Mouse (Mus musculus) hindbrain, embryonic 11.5 days (tissue): ENCODE results near the gene St6gal1. TPM values are rescaled to one million over a fixed set of nuclear protein-coding genes. Genes with fewer than 3 reads are reported as not detected.

Experiments used
- ATAC-seq: fragments of 200-750 bp; cut with Nextera tagmentation; 2 replicates; pipeline ENCODE4 v1.8.0; 2017; ENCODE audit warnings: mild to moderate bottlenecking, moderate TSS enrichment, moderate library complexity; ENCODE audit not compliant: low FRiP score
- DNase-seq: peaks from one replicate; pipeline ENCODE4 v3.0.0-alpha.2; 2015; ENCODE audit warnings: low spot score
- H3K27ac ChIP-seq: fragments of 300-500 bp; sonication (generic); 2 replicates; pipeline ENCODE4 v1.5.1; 2014; ENCODE audit warnings: mild to moderate bottlenecking, low read depth, low read length
- H3K27me3 ChIP-seq: fragments of 300-500 bp; sonication (generic); 2 replicates; pipeline ENCODE4 v1.6.1; 2014; ENCODE audit warnings: mild to moderate bottlenecking, low read length, moderate library complexity, mixed read lengths; ENCODE audit not compliant: control insufficient read depth, insufficient read depth
- H3K36me3 ChIP-seq: fragments of 300-500 bp; sonication (generic); 2 replicates; pipeline ENCODE4 v1.6.1; 2014; ENCODE audit warnings: mild to moderate bottlenecking, low read length, moderate library complexity, mixed read lengths; ENCODE audit not compliant: control insufficient read depth, insufficient read depth
- H3K4me1 ChIP-seq: fragments of 300-500 bp; sonication (generic); replicated peaks from 2 replicates; pipeline ENCODE4 v1.6.1; 2014; ENCODE audit warnings: low read length, mixed read lengths; ENCODE audit not compliant: control insufficient read depth, insufficient read depth
- H3K4me2 ChIP-seq: fragments of 300-500 bp; sonication (generic); replicated peaks from 2 replicates; pipeline ENCODE4 v1.6.1; 2014; ENCODE audit warnings: mild to moderate bottlenecking, low read depth, low read length
- H3K4me3 ChIP-seq: fragments of 300-500 bp; sonication (generic); 2 replicates; pipeline ENCODE4 v1.5.1; 2014; ENCODE audit warnings: low read depth, low read length
- H3K9ac ChIP-seq: fragments of 300-500 bp; sonication (generic); 2 replicates; pipeline ENCODE4 v1.6.1; 2014; ENCODE audit warnings: low read depth, low read length
- H3K9me3 ChIP-seq: fragments of 300-500 bp; sonication (generic); 2 replicates; pipeline ENCODE4 v1.6.1; 2016; ENCODE audit warnings: low read length; ENCODE audit not compliant: control insufficient read depth
- WGBS: fragments of 180-500 bp; shearing (Covaris S2); extraction: QIAGEN DNeasy Blood & Tissue Kit; methylation state at CpG from one replicate; pipeline ENCODE4 v1.1.7; 2014; 5-methylcytosine and 5-hydroxymethylcytosine counted together
- polyA plus RNA-seq: library from polyadenylated mRNA; unstranded; fragments of >200 nt; fragmentation: Nextera tagmentation; extraction: Ambion mirVana; gene quantifications from 2 replicates; pipeline ENCODE4 v1.2.1, GENCODE M21; 2014

Gene St6gal1
- polyA plus RNA-seq, 1 experiment from 2014 or later, result 32.7 TPM

- Histone ChIP-seq H3K4me1 (no peaks in the 10 kb centered on the region), H3K4me2 (no peak overlapping the region), H3K27me3 (no peaks in the 10 kb centered on the region), H3K4me3 (no peak overlapping the region), H3K9ac (no peak overlapping the region), H3K36me3 (no peaks in the 10 kb centered on the region), H3K9me3 (no peaks in the 10 kb centered on the region), H3K27ac (no peak overlapping the region)
- WGBS, result 83% methylated on average over 2 of the region's 2 CpGs
- DNase-seq, result no peak
- no peak for ATAC-seq
Measured at GRCm38 (mm10) chr16:23372340-23372739, 147.8 kb downstream of the St6gal1 start.

GRCm38 (mm10) chr16:23374068-23374467 lies 149.5 kb downstream of the St6gal1 start:
- no peak for ATAC-seq
- Histone ChIP-seq H3K27me3 (no peaks in the 10 kb centered on the region), H3K4me3 (no peak overlapping the region), H3K4me1 (no peaks in the 10 kb centered on the region), H3K9ac (no peak overlapping the region), H3K27ac (no peak overlapping the region), H3K9me3 (no peaks in the 10 kb centered on the region), H3K36me3 (no peaks in the 10 kb centered on the region), H3K4me2 (no peak overlapping the region)
- 87% methylated on average over 4 of the region's 4 CpGs for WGBS
- no peak for DNase-seq

- whole genome bisulfite sequencing, result 83% methylated on average over 5 of the region's 5 CpGs
- DNase-seq, result no peak
Measured at GRCm38 (mm10) chr16:23374938-23375337, 150.4 kb downstream of the St6gal1 start.

GRCm38 (mm10) chr16:23376189-23376588 lies 151.6 kb downstream of the St6gal1 start:
- H3K4me1 ChIP-seq, result no peaks in the 10 kb centered on the region
- no peaks in the 10 kb centered on the region for H3K36me3 ChIP-seq
- no peak overlapping the region for H3K27ac ChIP-seq
- no peak for ATAC-seq
- H3K27me3 ChIP-seq, result no peaks in the 10 kb centered on the region
- no peak for DNase-seq
- H3K9ac ChIP-seq, result no peak overlapping the region
- 73% methylated on average over 10 of the region's 10 CpGs for WGBS
- no peaks in the 10 kb centered on the region for H3K9me3 ChIP-seq
- no peak overlapping the region for H3K4me3 ChIP-seq
- H3K4me2 ChIP-seq, result no peak overlapping the region

More at GRCm38 (mm10) chr16:23374938-23375337, 150.4 kb downstream of the St6gal1 start:
- H3K4me1 ChIP-seq, result no peaks in the 10 kb centered on the region
- no peak overlapping the region for H3K4me2 ChIP-seq
- H3K4me3 ChIP-seq, result no peak overlapping the region
- ATAC-seq, result no peak
- no peak overlapping the region for H3K27ac ChIP-seq
- no peaks in the 10 kb centered on the region for H3K36me3 ChIP-seq
- no peaks in the 10 kb centered on the region for H3K27me3 ChIP-seq
- H3K9ac ChIP-seq, result no peak overlapping the region
- no peaks in the 10 kb centered on the region for H3K9me3 ChIP-seq

GRCm38 (mm10) chr16:23379536-23380230 lies 155.1 kb downstream of the St6gal1 start:
- Histone ChIP-seq H3K4me3 (no peak overlapping the region), H3K36me3 (no peaks in the 10 kb centered on the region), H3K9me3 (no peaks in the 10 kb centered on the region), H3K4me1 (no peaks in the 10 kb centered on the region), H3K27me3 (no peaks in the 10 kb centered on the region), H3K27ac (no peak overlapping the region), H3K4me2 (no peak overlapping the region), H3K9ac (no peak overlapping the region)
- ATAC-seq (no peak), DNase-seq (no peak)
- 78% methylated on average over 3 of the region's 3 CpGs for WGBS

GRCm38 (mm10) chr16:23384304-23384703 lies 159.8 kb downstream of the St6gal1 start:
- no peaks in the 10 kb centered on the region for H3K27me3 ChIP-seq
- DNase-seq, result no peak
- H3K4me3 ChIP-seq, result no peak overlapping the region
- ATAC-seq, result no peak
- no peak overlapping the region for H3K4me2 ChIP-seq
- no peaks in the 10 kb centered on the region for H3K9me3 ChIP-seq
- no peak overlapping the region for H3K9ac ChIP-seq
- no peaks in the 10 kb centered on the region for H3K36me3 ChIP-seq
- no peak overlapping the region for H3K27ac ChIP-seq
- no peaks in the 10 kb centered on the region for H3K4me1 ChIP-seq

- no peak for DNase-seq
- Histone ChIP-seq H3K27me3 (no peaks in the 10 kb centered on the region), H3K9ac (no peak overlapping the region), H3K4me2 (no peak overlapping the region), H3K4me3 (no peak overlapping the region), H3K27ac (no peak overlapping the region), H3K9me3 (no peaks in the 10 kb centered on the region), H3K36me3 (no peaks in the 10 kb centered on the region), H3K4me1 (no peaks in the 10 kb centered on the region)
- WGBS, result 92% methylated on average over 5 of the region's 5 CpGs
- no peak for ATAC-seq
Measured at GRCm38 (mm10) chr16:23397931-23398330, 173.4 kb downstream of the St6gal1 start.

- no peak for ATAC-seq
- no peaks in the 10 kb centered on the region for H3K27me3 ChIP-seq
- H3K36me3 ChIP-seq, result no peaks in the 10 kb centered on the region
- no peak overlapping the region for H3K4me3 ChIP-seq
- no peaks in the 10 kb centered on the region for H3K9me3 ChIP-seq
- no peak overlapping the region for H3K27ac ChIP-seq
- WGBS, result 68% methylated on average over 4 of the region's 4 CpGs
- no peak overlapping the region for H3K9ac ChIP-seq
- DNase-seq, result no peak
- no peaks in the 10 kb centered on the region for H3K4me1 ChIP-seq
- no peak overlapping the region for H3K4me2 ChIP-seq
Measured at GRCm38 (mm10) chr16:23401463-23401862, 176.9 kb downstream of the St6gal1 start.

- Histone ChIP-seq H3K9ac (no peak overlapping the region), H3K4me3 (no peak overlapping the region), H3K27me3 (no peaks in the 10 kb centered on the region), H3K27ac (no peak overlapping the region), H3K9me3 (no peaks in the 10 kb centered on the region), H3K36me3 (no peaks in the 10 kb centered on the region), H3K4me1 (no peaks in the 10 kb centered on the region), H3K4me2 (no peak overlapping the region)
- ATAC-seq (no peak), DNase-seq (no peak)
- WGBS, result 67% methylated on average over 3 of the region's 3 CpGs
Measured at GRCm38 (mm10) chr16:23401959-23402358, 177.4 kb downstream of the St6gal1 start.
